Mouse (Mus musculus) CD8-positive naive resting alpha-beta T cell, adult 2 months (primary cell): ENCODE data around the gene Znrf1.
"Not testable (repeated sequence)": the region's sequence is repeated elsewhere in the genome, so short reads cannot be mapped to it uniquely, and the experiment has no call there.

Experiments
- DNase-seq, 2 experiments: peaks; one replicate each; pipeline ENCODE4 v3.0.0; 2022; ENCODE audit warnings: low read depth in 2 of 2, low spot score in 2 of 2

Gene Znrf1

DNA sequence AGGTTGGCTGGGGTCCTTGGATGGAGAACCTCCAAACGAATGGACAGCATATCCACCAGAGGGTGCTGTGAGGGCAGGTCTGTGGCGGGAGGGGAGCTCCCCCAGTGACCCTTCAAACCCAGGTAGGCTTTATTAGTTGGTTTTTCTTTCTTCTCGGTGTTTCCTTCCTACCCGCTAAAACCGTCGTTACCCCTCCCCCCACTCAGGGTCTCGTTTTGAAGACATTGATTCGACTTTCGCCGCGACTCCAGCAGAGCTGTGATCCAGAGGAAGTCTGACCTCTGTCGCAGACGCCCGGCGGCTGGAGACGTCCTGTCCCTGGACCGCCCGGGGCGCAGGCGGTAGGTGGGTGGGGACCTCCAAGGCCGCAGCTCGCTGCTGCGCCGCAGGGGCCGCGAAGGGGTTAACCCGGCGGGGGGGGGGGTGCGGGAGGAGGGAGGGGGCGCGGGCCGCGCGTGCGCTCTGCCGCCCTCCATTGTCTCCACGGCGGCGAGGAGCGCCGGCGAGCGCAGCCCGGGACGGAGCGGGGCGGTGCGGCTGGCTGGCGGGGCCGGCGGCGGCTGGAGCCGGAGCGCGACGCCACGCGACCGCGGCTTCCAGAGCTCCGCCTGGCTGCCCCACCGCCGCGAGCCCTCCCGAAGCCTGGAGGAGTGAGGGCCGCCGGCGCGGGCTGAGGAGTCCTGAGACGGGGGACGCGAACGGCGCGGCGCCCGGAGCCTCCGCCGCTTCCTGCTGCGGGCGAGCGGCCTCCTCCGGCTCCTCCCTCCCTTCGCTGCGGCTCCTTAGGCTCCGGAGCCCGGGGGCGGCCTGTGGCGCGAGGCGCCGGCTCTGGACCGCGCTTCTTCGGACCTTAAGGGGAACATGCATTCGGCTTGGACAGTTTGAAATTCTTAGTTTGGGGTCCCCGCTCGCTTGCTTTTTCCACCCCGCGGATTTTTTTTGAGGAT is at the start of gene Znrf1:
TSS of gene Znrf1 (plus strand) at position 67 of the 947 bp plus-strand sequence.
- peak; percentile 50 to 56 for DNase-seq

- no peak for DNase-seq
Observed at GRCm38 (mm10) chr8:111490034-111490591, 45.8 kb upstream of the Znrf1 start.

GRCm38 (mm10) chr8:111491191-111491590 is 44.7 kb upstream of the Znrf1 start:
- no peak for DNase-seq

GRCm38 (mm10) chr8:111492508-111492907 is 43.4 kb upstream of the Znrf1 start:
- no peak for DNase-seq

DNA sequence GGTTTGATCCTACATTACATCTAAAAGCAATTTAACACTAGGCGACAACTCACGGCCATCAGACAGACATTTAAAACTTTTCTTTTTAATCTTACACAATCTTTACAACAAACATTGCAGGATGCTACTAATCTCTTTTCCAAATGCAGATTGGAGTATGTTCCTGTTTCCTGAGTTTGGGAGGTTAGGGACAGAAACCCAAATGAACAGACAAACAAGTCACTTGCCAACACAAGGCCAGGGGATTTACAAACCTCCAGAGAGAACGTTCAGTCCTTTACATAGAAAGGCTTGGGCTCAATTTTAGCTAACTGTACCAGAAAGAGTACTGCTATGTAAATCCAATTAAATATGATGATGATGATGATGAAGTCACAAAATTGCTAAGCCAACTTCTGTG is 42.7 kb upstream of the Znrf1 start:
- no peak for DNase-seq

DNA sequence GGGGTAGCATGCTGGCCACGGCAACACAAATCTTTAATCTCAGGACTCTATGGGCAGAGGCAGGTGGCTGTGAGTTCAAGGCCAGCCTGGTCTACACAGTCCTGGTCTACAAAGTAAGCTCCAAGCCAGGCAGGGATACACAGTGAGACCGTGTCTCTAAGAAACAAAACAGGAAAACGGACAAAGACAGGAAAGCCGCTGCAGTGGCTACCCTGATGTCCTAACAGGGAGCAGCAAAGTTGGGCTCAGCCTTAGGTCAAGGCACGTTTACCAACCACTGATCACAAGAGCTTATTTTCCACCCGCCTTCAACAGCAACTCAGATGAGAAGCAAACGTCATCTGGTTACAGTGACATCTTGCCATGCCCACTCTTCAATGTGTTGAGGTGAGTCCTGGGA is 39.6 kb upstream of the Znrf1 start:
- DNase-seq = no peak

DNA sequence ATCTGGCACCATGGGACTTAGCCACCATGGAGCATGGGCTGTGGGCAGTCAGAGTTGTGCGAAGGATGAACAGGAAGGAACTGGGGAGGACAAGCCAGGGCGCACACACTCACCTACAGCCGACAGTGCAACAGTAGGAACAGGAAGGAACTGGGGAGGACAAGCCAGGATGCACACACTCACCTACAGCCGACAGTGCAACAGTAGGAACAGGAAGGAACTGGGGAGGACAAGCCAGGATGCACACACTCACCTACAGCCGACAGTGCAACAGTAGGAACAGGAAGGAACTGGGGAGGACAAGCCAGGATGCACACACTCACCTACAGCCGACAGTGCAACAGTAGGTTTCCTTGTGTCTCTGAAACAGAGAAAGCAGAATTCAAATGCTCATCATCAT is 37.6 kb upstream of the Znrf1 start:
- not testable (repeated sequence) for DNase-seq

- DNase-seq = no peak
Observed at GRCm38 (mm10) chr8:111501724-111502464, 34.0 kb upstream of the Znrf1 start.

GRCm38 (mm10) chr8:111508566-111508965 is 27.3 kb upstream of the Znrf1 start:
- no peak for DNase-seq

DNA sequence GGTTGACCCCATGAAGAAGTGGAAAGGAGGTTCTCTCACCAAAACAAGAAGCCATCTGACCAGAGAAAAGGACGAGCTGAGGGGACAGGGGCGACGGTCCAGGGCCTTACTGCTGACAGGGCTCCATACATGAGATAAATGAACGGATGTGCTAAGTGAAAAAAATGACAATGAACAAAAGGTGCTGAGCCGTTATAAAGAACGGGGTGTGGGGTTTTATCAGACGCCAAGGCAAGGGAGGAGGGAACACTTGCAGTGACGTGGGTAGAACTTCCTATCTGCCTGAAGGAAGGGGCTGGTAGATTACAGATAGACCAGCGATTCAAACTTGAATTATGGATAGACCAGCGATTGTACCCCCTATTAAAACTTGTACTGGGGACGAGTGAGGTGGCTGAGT is 26.6 kb upstream of the Znrf1 start:
- no peak for DNase-seq

- no peak for DNase-seq
Observed at GRCm38 (mm10) chr8:111510401-111510800, 25.5 kb upstream of the Znrf1 start.

- DNase-seq = no peak
Observed at GRCm38 (mm10) chr8:111512941-111513340, 23.0 kb upstream of the Znrf1 start.

- no peak for DNase-seq
Observed at GRCm38 (mm10) chr8:111513446-111513845, 22.5 kb upstream of the Znrf1 start.

GRCm38 (mm10) chr8:111516451-111517035 is 19.4 kb upstream of the Znrf1 start:
- DNase-seq = no peak

GRCm38 (mm10) chr8:111517466-111517865 is 18.4 kb upstream of the Znrf1 start:
- no peak for DNase-seq

DNA sequence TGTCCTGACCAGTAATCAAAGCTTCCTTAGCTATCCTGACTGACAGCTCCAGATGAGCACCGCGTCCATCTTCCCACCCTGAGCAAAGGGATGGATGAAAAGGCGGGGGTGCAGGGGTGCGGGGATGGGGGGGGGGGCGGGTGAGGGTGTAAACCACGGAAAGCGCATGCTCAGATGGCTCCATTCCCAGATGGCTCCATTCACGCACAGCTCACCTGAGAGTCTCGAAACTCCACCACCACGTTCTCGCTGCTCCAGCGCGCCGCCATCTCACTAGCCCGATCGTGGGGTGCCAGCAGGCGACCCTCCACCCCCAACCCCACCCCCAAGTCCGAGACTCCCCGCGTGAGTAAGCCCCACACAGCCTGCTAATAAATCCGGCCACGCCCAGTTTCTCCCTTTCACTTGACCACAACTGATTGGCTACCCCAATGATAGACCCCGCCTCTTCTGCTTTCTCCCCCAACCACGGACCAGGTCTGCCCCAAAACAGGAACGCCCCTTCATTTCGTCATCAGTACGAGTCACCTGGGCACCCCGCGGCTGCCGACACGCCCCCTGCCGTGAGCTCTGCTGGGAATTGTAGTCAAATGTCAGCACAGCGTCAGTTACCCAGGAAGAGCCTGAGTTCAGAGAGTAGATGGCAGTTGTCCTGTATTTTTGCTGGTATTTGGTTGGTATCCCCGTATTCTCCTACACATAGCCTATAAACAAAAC is 14.0 kb upstream of the Znrf1 start, which contains the start of gene Wdr59:
TSS of gene Wdr59 (minus strand) at position 380 of the 717 bp plus-strand sequence.
- DNase-seq = peak; percentile 95 to 98

- no peak for DNase-seq
Observed at GRCm38 (mm10) chr8:111526403-111527024, 9.4 kb upstream of the Znrf1 start.

DNA sequence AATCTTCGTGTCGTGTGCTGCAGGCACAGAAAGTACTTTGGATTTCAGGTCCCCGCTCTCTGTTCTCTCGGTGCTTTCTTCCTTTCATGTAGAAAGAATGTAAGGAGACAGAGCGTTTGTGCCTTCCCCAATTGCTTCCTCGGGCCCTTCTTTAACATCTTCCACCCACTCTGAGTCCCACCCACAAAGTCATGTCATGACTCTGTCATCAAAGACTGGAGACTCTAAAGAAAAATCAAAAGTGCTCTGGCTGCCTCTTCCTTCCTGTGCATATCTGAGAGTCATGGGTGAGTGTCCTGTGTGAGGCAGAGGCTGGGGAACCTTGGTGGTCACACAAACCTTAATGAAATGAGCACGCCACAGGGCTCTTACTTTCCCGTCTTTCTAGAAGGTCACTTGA is 8.7 kb upstream of the Znrf1 start:
- DNase-seq = peak; percentile 47 to 65

GRCm38 (mm10) chr8:111528071-111528470 is 7.8 kb upstream of the Znrf1 start:
- no peak for DNase-seq

GRCm38 (mm10) chr8:111531191-111531590 is 4.7 kb upstream of the Znrf1 start:
- no peak for DNase-seq
